8 mouse cellular contexts compared by ENCODE assay signal in genomic region chr2:71787591-71788460, GRCm38 (mm10). TPM values are rescaled to one million over a fixed set of nuclear protein-coding genes. Genes with fewer than 3 reads are reported as not detected.
DNase-seq lines count a peak whose midpoint lies in the region; ATAC-seq and TF ChIP-seq lines count a peak whose summit lies in the region.

No protein-coding gene starts in this region.

- no peak for TF ChIP-seq CTCF in liver, embryonic 14.5 days (IDR thresholded peaks at IDR 0.05; ENCODE audit: low read depth)

- no peak overlapping the region; the same call in 1 of the 2 replicates for H3K9ac ChIP-seq in liver, embryonic 14.5 days (replicated peaks)

- no peaks in the 10 kb centered on the region for H3K9me3 ChIP-seq in forebrain, embryonic 10.5 days
- H3K9me3 ChIP-seq in liver, embryonic 14.5 days (ENCODE audit: control insufficient read depth, low read length) = no peaks in the 10 kb centered on the region

- TF ChIP-seq EP300 in liver, embryonic 14.5 days (IDR thresholded peaks at IDR 0.05; ENCODE audit: low read depth) = no peak

- H3K36me3 ChIP-seq in forebrain, embryonic 10.5 days (replicated peaks) = peaks cover 27% of the 10 kb centered on the region
- no peaks in the 10 kb centered on the region for H3K36me3 ChIP-seq in liver, embryonic 14.5 days (replicated peaks; ENCODE audit: control insufficient read depth, insufficient read depth, low read depth)

- peaks cover 38% of the 10 kb centered on the region for H3K4me1 ChIP-seq in forebrain, embryonic 10.5 days
- H3K4me1 ChIP-seq in liver, embryonic 14.5 days (replicated peaks; ENCODE audit: control insufficient read depth in 2 of 2, insufficient read depth in 2 of 2, low read length in 1 of 2) = peaks cover 3 to 5% of the 10 kb centered on the region in 2 experiments; a peak in 1 of 4 replicates

- peaks cover 19% of the 10 kb centered on the region for H3K27me3 ChIP-seq in forebrain, embryonic 10.5 days (ENCODE audit: poor library complexity, severe bottlenecking)
- peaks cover 16% of the 10 kb centered on the region for H3K27me3 ChIP-seq in liver, embryonic 14.5 days (ENCODE audit: control insufficient read depth, insufficient read depth, low read length)

- 1% methylated on average over 32 of the region's 32 CpGs for WGBS in forebrain, embryonic 10.5 days
- 7% methylated on average over 32 of the region's 32 CpGs for WGBS in liver, embryonic 14.5 days (ENCODE audit: insufficient replicate concordance)

- peak; percentile 2 for ATAC-seq in inflammation-experienced regulatory T-cells, adult 6 months
- no peak for ATAC-seq in liver, embryonic 14.5 days (ENCODE audit: insufficient read depth)

- peak; percentile 9 for DNase-seq in ovary, adult 18-20 months (ENCODE audit: low spot score)
- DNase-seq in ovary, postnatal 10 days (ENCODE audit: low spot score) = no peak
- DNase-seq in adrenal gland, postnatal 25 days = peak; percentile 38
- peak; percentile 56 for DNase-seq in forebrain, embryonic 10.5 days (ENCODE audit: extremely low spot score, low spot score)
- DNase-seq in liver, embryonic 14.5 days (ENCODE audit: low read depth in 3 of 3, low spot score in 3 of 3) = no peak
- DNase-seq in ovary, postnatal 14 days (ENCODE audit: low spot score) = peak; percentile 19
- DNase-seq in layer of hippocampus, adult 8-10 months (ENCODE audit: low spot score in 2 of 2) = no peak

- H3K4me3 ChIP-seq in forebrain, embryonic 10.5 days = peak overlapping the region; percentile 90
- H3K4me3 ChIP-seq in liver, embryonic 14.5 days (ENCODE audit: insufficient read depth in 1 of 2, low read depth in 2 of 2, low read length in 2 of 2) = peak overlapping the region; percentile 63 to 64

- H3K4me2 ChIP-seq in liver, embryonic 14.5 days (ENCODE audit: low read depth) = peak overlapping the region; percentile 78

- H3K27ac ChIP-seq in forebrain, embryonic 10.5 days = peak overlapping the region; percentile 95
- no peak overlapping the region for H3K27ac ChIP-seq in liver, embryonic 14.5 days

RNA-seq across cellular contexts. Expression of gene Itga6, which starts 42.4 kb away (rescaled TPM):
- total RNA-seq in adrenal gland, postnatal 25 days (2021) = 166 and 179 TPM in 2 replicates
- polyA plus RNA-seq in forebrain, embryonic 10.5 days (2016; fragmentation: Nextera tagmentation; extraction: Ambion mirVana) = 45.7 and 47.9 TPM in 2 replicates
- 10 to 100 TPM; 23.9 to 54.9 (median 42.7) TPM for polyA plus RNA-seq in inflammation-experienced regulatory T-cells, adult 6 months (2017; shearing (Covaris generic))
- 4.1 and 5.5 TPM in 2 replicates for polyA plus RNA-seq in liver, embryonic 14.5 days (2012; rRNA removed)
- 6.2 and 8.4 TPM in 2 replicates for polyA plus RNA-seq in liver, embryonic 14.5 days (2014; fragmentation: Nextera tagmentation; extraction: Ambion mirVana)
- 10 to 100 TPM; 24.9 to 37.5 (median 30.5) TPM for total RNA-seq in layer of hippocampus, adult 8-10 months (2022)

Comparison
In these comparisons a context has a peak if more than half of its experiments do, and no peak if none do; other contexts are left out.
1. DNase-seq: peak in ovary, adult 18-20 months (single experiment), adrenal gland, postnatal 25 days (single experiment), forebrain, embryonic 10.5 days (single experiment) and ovary, postnatal 14 days (single experiment); none in ovary, postnatal 10 days (single experiment), liver, embryonic 14.5 days (0 of 3) and layer of hippocampus, adult 8-10 months (0 of 2).